Mouse (Mus musculus) heart, embryonic 15.5 days (tissue): ENCODE measurements around the gene Cyp1a2. TPM values are rescaled to one million over a fixed set of nuclear protein-coding genes. Genes with fewer than 3 reads are reported as not detected.
A peak's percentile ranks its signal among the peaks of the same experiment; 100 is the strongest.

Experiments
- ATAC-seq: fragments of 200-750 bp; cut with Nextera tagmentation; replicated peaks from 2 replicates; pipeline ENCODE4 v1.8.0; 2017; ENCODE audit warnings: low read depth, moderate TSS enrichment; ENCODE audit not compliant: insufficient number of reproducible peaks, insufficient read depth, low FRiP score
- H3K27ac ChIP-seq: fragments of 300-500 bp; sonication (generic); 2 replicates; pipeline ENCODE4 v1.5.1; 2015; ENCODE audit warnings: mild to moderate bottlenecking, inconsistent platforms
- H3K27me3 ChIP-seq: fragments of 300-500 bp; sonication (generic); 2 replicates; pipeline ENCODE4 v1.6.1; 2015; ENCODE audit warnings: inconsistent platforms
- H3K36me3 ChIP-seq: fragments of 300-500 bp; sonication (generic); 2 replicates; pipeline ENCODE4 v1.6.1; 2015; ENCODE audit warnings: mild to moderate bottlenecking, inconsistent platforms
- H3K4me1 ChIP-seq: fragments of 300-500 bp; sonication (generic); replicated peaks from 2 replicates; pipeline ENCODE4 v1.6.1; 2015; ENCODE audit warnings: inconsistent platforms
- H3K4me2 ChIP-seq: fragments of 300-500 bp; sonication (generic); 2 replicates; pipeline ENCODE4 v1.6.1; 2015; ENCODE audit warnings: inconsistent platforms, mild to moderate bottlenecking, moderate library complexity
- H3K4me3 ChIP-seq: fragments of 300-500 bp; sonication (generic); 2 replicates; pipeline ENCODE4 v1.5.1; 2015; ENCODE audit warnings: mild to moderate bottlenecking, inconsistent platforms
- H3K9ac ChIP-seq: fragments of 300-500 bp; sonication (generic); 2 replicates; pipeline ENCODE4 v1.6.1; 2015; ENCODE audit warnings: mild to moderate bottlenecking, inconsistent platforms
- H3K9me3 ChIP-seq: fragments of 300-500 bp; sonication (generic); replicated peaks from 2 replicates; pipeline ENCODE4 v1.6.1; 2016; ENCODE audit warnings: inconsistent platforms
- WGBS: fragments of 180-500 bp; shearing (Covaris S2); methylation state at CpG from one replicate; pipeline ENCODE4 v1.1.7; 2015; ENCODE audit warnings: mixed read lengths; 5-methylcytosine and 5-hydroxymethylcytosine counted together
- polyA plus RNA-seq: library from polyadenylated mRNA; unstranded; fragments of >200 nt; fragmentation: Nextera tagmentation; extraction: Ambion mirVana; gene quantifications from 2 replicates; pipeline ENCODE4 v1.2.1, GENCODE M21; 2015

The Cyp1a2 gene
- polyA plus RNA-seq, 1 experiment from 2014 or later, result not detected

GRCm38 (mm10) chr9:57637741-57638322 is 45.7 kb downstream of the Cyp1a2 start:
- peak overlapping the region; percentile 34 for H3K9ac ChIP-seq
- peak overlapping the region; percentile 94 for H3K27ac ChIP-seq
- H3K4me3 ChIP-seq, result peak overlapping the region; percentile 2
- H3K27me3 ChIP-seq, result no peaks in the 10 kb centered on the region
- H3K9me3 ChIP-seq, result no peaks in the 10 kb centered on the region
- no peaks in the 10 kb centered on the region for H3K36me3 ChIP-seq
- 2% methylated on average over 6 of the region's 6 CpGs for WGBS
- H3K4me1 ChIP-seq, result peaks cover 80% of the 10 kb centered on the region
- peak overlapping the region; percentile 54 for H3K4me2 ChIP-seq
- peak; percentile 67 for ATAC-seq

GRCm38 (mm10) chr9:57637272-57637671 is 46.2 kb downstream of the Cyp1a2 start:
- H3K9ac ChIP-seq, result peak overlapping the region; percentile 34; the same call in 1 of the 2 replicates
- peak overlapping the region; percentile 94 for H3K27ac ChIP-seq
- H3K4me1 ChIP-seq, result peaks cover 76% of the 10 kb centered on the region
- peak overlapping the region; percentile 2 for H3K4me3 ChIP-seq
- WGBS, result 31% methylated on average over 3 of the region's 3 CpGs
- H3K36me3 ChIP-seq, result no peaks in the 10 kb centered on the region
- no peaks in the 10 kb centered on the region for H3K27me3 ChIP-seq
- peak overlapping the region; percentile 54 for H3K4me2 ChIP-seq
- H3K9me3 ChIP-seq, result no peaks in the 10 kb centered on the region
- ATAC-seq, result peak; percentile 0; the same call in 1 of the 2 replicates

- no peak overlapping the region for H3K4me3 ChIP-seq
- H3K36me3 ChIP-seq, result peaks cover 26% of the 10 kb centered on the region
- H3K27ac ChIP-seq, result no peak overlapping the region
- 25% methylated on average over 4 of the region's 4 CpGs for WGBS
- no peak overlapping the region for H3K4me2 ChIP-seq
- H3K9ac ChIP-seq, result no peak overlapping the region
- ATAC-seq, result no peak
- no peaks in the 10 kb centered on the region for H3K27me3 ChIP-seq
- H3K9me3 ChIP-seq, result no peaks in the 10 kb centered on the region
- peaks cover 43% of the 10 kb centered on the region for H3K4me1 ChIP-seq
These were observed 50.0 kb downstream of the Cyp1a2 start for GRCm38 (mm10) chr9:57633481-57634024.

GRCm38 (mm10) chr9:57629118-57629874 is 54.2 kb downstream of the Cyp1a2 start:
- no peaks in the 10 kb centered on the region for H3K9me3 ChIP-seq
- H3K36me3 ChIP-seq, result peaks cover 60% of the 10 kb centered on the region
- no peak overlapping the region for H3K9ac ChIP-seq
- 63% methylated on average over 14 of the region's 14 CpGs for WGBS
- ATAC-seq, result peak; percentile 53; the same call in 1 of the 2 replicates
- no peak overlapping the region for H3K27ac ChIP-seq
- H3K4me3 ChIP-seq, result no peak overlapping the region
- H3K4me1 ChIP-seq, result peaks cover 17% of the 10 kb centered on the region
- H3K4me2 ChIP-seq, result no peak overlapping the region
- no peaks in the 10 kb centered on the region for H3K27me3 ChIP-seq

- 87% methylated on average over 12 of the region's 12 CpGs for WGBS
- H3K36me3 ChIP-seq, result peaks cover 60% of the 10 kb centered on the region
These were observed 54.8 kb downstream of the Cyp1a2 start for GRCm38 (mm10) chr9:57628717-57629116.

GRCm38 (mm10) chr9:57627892-57628291 is 55.6 kb downstream of the Cyp1a2 start:
- 0 out of 2 replicates have a peak, but pooled peaks cover 3% of the 10 kb centered on the region for H3K4me1 ChIP-seq
- H3K4me2 ChIP-seq, result no peak overlapping the region
- H3K9ac ChIP-seq, result no peak overlapping the region
- H3K27me3 ChIP-seq, result no peaks in the 10 kb centered on the region
- no peak for ATAC-seq
- no peak overlapping the region for H3K27ac ChIP-seq
- H3K36me3 ChIP-seq, result peaks cover 60% of the 10 kb centered on the region
- WGBS, result 91% methylated on average over 11 of the region's 11 CpGs
- H3K9me3 ChIP-seq, result no peaks in the 10 kb centered on the region
- H3K4me3 ChIP-seq, result no peak overlapping the region

More at GRCm38 (mm10) chr9:57628717-57629116, 54.8 kb downstream of the Cyp1a2 start:
- H3K9me3 ChIP-seq, result no peaks in the 10 kb centered on the region
- no peak for ATAC-seq
- H3K27me3 ChIP-seq, result no peaks in the 10 kb centered on the region
- H3K4me3 ChIP-seq, result no peak overlapping the region
- H3K4me2 ChIP-seq, result no peak overlapping the region
- H3K4me1 ChIP-seq, result peaks cover 11% of the 10 kb centered on the region
- H3K9ac ChIP-seq, result no peak overlapping the region
- H3K27ac ChIP-seq, result no peak overlapping the region

- H3K4me1 ChIP-seq, result 0 out of 2 replicates have a peak, but pooled peaks cover 3% of the 10 kb centered on the region
- WGBS, result 87% methylated on average over 17 of the region's 17 CpGs
- ATAC-seq, result no peak
- H3K9ac ChIP-seq, result no peak overlapping the region
- H3K27ac ChIP-seq, result no peak overlapping the region
- peaks cover 60% of the 10 kb centered on the region for H3K36me3 ChIP-seq
- H3K27me3 ChIP-seq, result no peaks in the 10 kb centered on the region
- H3K4me2 ChIP-seq, result no peak overlapping the region
- H3K4me3 ChIP-seq, result no peak overlapping the region
- no peaks in the 10 kb centered on the region for H3K9me3 ChIP-seq
These were observed 56.3 kb downstream of the Cyp1a2 start for GRCm38 (mm10) chr9:57627191-57627590.

Other genes starting within 250 kb of the Cyp1a2 start
- 17.0 and 20.0 TPM in 2 replicates for gene Ppcdc, start 243.6 kb downstream of the Cyp1a2 start, polyA plus RNA-seq
- gene Scamp5, start 215.6 kb downstream of the Cyp1a2 start, polyA plus RNA-seq, result 7.6 and 9.7 TPM in 2 replicates
- gene Rpp25, start 179.7 kb downstream of the Cyp1a2 start, polyA plus RNA-seq, result 11.5 and 12.9 TPM in 2 replicates
- 1,248 and 1,820 TPM in 2 replicates for gene Cox5a, start 162.4 kb downstream of the Cyp1a2 start, polyA plus RNA-seq
- 10.6 and 15.1 TPM in 2 replicates for gene Fam219b, start 146.2 kb downstream of the Cyp1a2 start, polyA plus RNA-seq
- gene Mpi, start 130.9 kb downstream of the Cyp1a2 start, polyA plus RNA-seq, result 75.2 and 80.6 TPM in 2 replicates
- gene Scamp2, start 122.8 kb downstream of the Cyp1a2 start, polyA plus RNA-seq, result 47.3 and 56.0 TPM in 2 replicates
- 14.3 and 21.3 TPM in 2 replicates for gene Ulk3, start 94.3 kb downstream of the Cyp1a2 start, polyA plus RNA-seq
- not detected in 2 replicates for gene Cplx3, start 77.4 kb downstream of the Cyp1a2 start, polyA plus RNA-seq
- not detected in 2 replicates for gene Lman1l, start 62.9 kb downstream of the Cyp1a2 start, polyA plus RNA-seq
- 14.6 and 20.6 TPM in 2 replicates for gene Csk, start 30.1 kb downstream of the Cyp1a2 start, polyA plus RNA-seq
- gene Cyp1a1, start 4.2 kb upstream of the Cyp1a2 start, polyA plus RNA-seq, result not detected in 2 replicates
- 13.5 and 21.4 TPM in 2 replicates for gene Edc3, start 24.8 kb upstream of the Cyp1a2 start, polyA plus RNA-seq
- gene Clk3, start 82.2 kb upstream of the Cyp1a2 start, polyA plus RNA-seq, result 48.5 and 65.2 TPM in 2 replicates
- 5.9 and 8.5 TPM in 2 replicates for gene Arid3b, start 153.1 kb upstream of the Cyp1a2 start, polyA plus RNA-seq
- 100 and 102 TPM in 2 replicates for gene Ubl7, start 227.3 kb upstream of the Cyp1a2 start, polyA plus RNA-seq